In genomic region chr13:106935871-106936255, GRCm38 (mm10) we compare ENCODE assay signal across 9 mouse cellular contexts. TPM values are rescaled to one million over a fixed set of nuclear protein-coding genes. Genes with fewer than 3 reads are reported as not detected.
DNase-seq lines count a peak whose midpoint lies in the region; ATAC-seq and TF ChIP-seq lines count a peak whose summit lies in the region.
"Had no signal": no experiment of that assay in that cellular context is flagged by ENCODE, and none has a peak within 500 bp of the region (broad histone marks: within the 10 kb centered on the region; RNA-seq: fewer than 3 reads in every experiment).

No protein-coding gene starts in this region.

- peak overlapping the region; percentile 58 for H3K4me2 ChIP-seq in lung, embryonic 15.5 days
- peak overlapping the region; percentile 62 for H3K4me2 ChIP-seq in neural tube, embryonic 13.5 days

- no peaks in the 10 kb centered on the region for H3K27me3 ChIP-seq in lung, embryonic 15.5 days
- no peaks in the 10 kb centered on the region for H3K27me3 ChIP-seq in limb, embryonic 10.5 days (ENCODE audit: low read depth, poor library complexity, severe bottlenecking)
- H3K27me3 ChIP-seq in neural tube, embryonic 13.5 days: no peaks in the 10 kb centered on the region

- no peaks in the 10 kb centered on the region for H3K36me3 ChIP-seq in lung, embryonic 15.5 days
- 0 out of 2 replicates have a peak, but pooled peaks cover 5% of the 10 kb centered on the region for H3K36me3 ChIP-seq in limb, embryonic 10.5 days
- no peaks in the 10 kb centered on the region for H3K36me3 ChIP-seq in neural tube, embryonic 13.5 days

- no peak for TF ChIP-seq CTCF in embryonic fibroblast, embryonic 13.5 days (IDR thresholded peaks at IDR 0.05; ENCODE audit: borderline replicate concordance, insufficient read depth, low read length)

- peak overlapping the region; percentile 81 for H3K27ac ChIP-seq in lung, embryonic 15.5 days
- no peak overlapping the region for H3K27ac ChIP-seq in embryonic fibroblast, embryonic 13.5 days (ENCODE audit: insufficient read depth, low read length)
- H3K27ac ChIP-seq in limb, embryonic 10.5 days: peak overlapping the region; percentile 94
- H3K27ac ChIP-seq in neural tube, embryonic 13.5 days (replicated peaks): peak overlapping the region; percentile 84

- peak overlapping the region; percentile 94 for H3K9ac ChIP-seq in lung, embryonic 15.5 days
- H3K9ac ChIP-seq in neural tube, embryonic 13.5 days: peak overlapping the region; percentile 81

- no peaks in the 10 kb centered on the region for H3K9me3 ChIP-seq in lung, embryonic 15.5 days
- H3K9me3 ChIP-seq in limb, embryonic 10.5 days (replicated peaks): no peaks in the 10 kb centered on the region
- H3K9me3 ChIP-seq in neural tube, embryonic 13.5 days: no peaks in the 10 kb centered on the region

- DNase-seq in lung, postnatal 36 days: no peak
- DNase-seq in limb, embryonic 10.5 days (ENCODE audit: low spot score): no peak
- no peak for DNase-seq in ovary, postnatal 10 days (ENCODE audit: low spot score)
- DNase-seq in cerebellum, adult 8-10 months: no peak
- DNase-seq in left cerebral cortex, adult 18-20 months (ENCODE audit: low spot score in 2 of 2): no peak
- DNase-seq: lung, postnatal 10 days had no signal

- no peak for TF ChIP-seq POLR2A in embryonic fibroblast, embryonic 13.5 days (IDR thresholded peaks at IDR 0.05; ENCODE audit: low read depth, low read length)

- peak overlapping the region; percentile 96 for H3K4me3 ChIP-seq in lung, embryonic 15.5 days
- H3K4me3 ChIP-seq in embryonic fibroblast, embryonic 13.5 days (ENCODE audit: insufficient read depth, low read length): peak overlapping the region; percentile 93
- peak overlapping the region; percentile 99 for H3K4me3 ChIP-seq in limb, embryonic 10.5 days
- H3K4me3 ChIP-seq in neural tube, embryonic 13.5 days: peak overlapping the region; percentile 86

- H3K4me1 ChIP-seq in lung, embryonic 15.5 days: peaks cover 11% of the 10 kb centered on the region
- peaks cover 2% of the 10 kb centered on the region; the same call in 1 of the 2 replicates for H3K4me1 ChIP-seq in embryonic fibroblast, embryonic 13.5 days (ENCODE audit: control insufficient read depth, insufficient read depth, low read length)
- H3K4me1 ChIP-seq in limb, embryonic 10.5 days: 0 out of 2 replicates have a peak, but pooled peaks cover 5% of the 10 kb centered on the region
- H3K4me1 ChIP-seq in neural tube, embryonic 13.5 days (replicated peaks): peaks cover 18% of the 10 kb centered on the region

- ATAC-seq in lung, embryonic 15.5 days (ENCODE audit: borderline replicate concordance, extremely low read depth, low FRiP score, low TSS enrichment): no peak
- ATAC-seq in neural tube, embryonic 13.5 days (ENCODE audit: low read depth): 0 out of 2 replicates have a peak, but pooled peaks have one; percentile 3

- 6% methylated on average over 9 of the region's 9 CpGs for WGBS in lung, embryonic 15.5 days
- 7% methylated on average over 9 of the region's 9 CpGs for WGBS in limb, embryonic 10.5 days
- WGBS in neural tube, embryonic 13.5 days: 8% methylated on average over 9 of the region's 9 CpGs

RNA-seq across cellular contexts. Expression of gene Ipo11, which starts 0.9 kb away (rescaled TPM):
- 60.5 and 61.1 TPM in 2 replicates for polyA plus RNA-seq in lung, embryonic 15.5 days (2015; fragmentation: Nextera tagmentation; extraction: Ambion mirVana)
- polyA plus RNA-seq in embryonic fibroblast, embryonic 13.5 days (2011; ENCODE audit: insufficient read length, low read depth, missing spikeins): 31.5 and 38.1 TPM in 2 replicates
- polyA plus RNA-seq in limb, embryonic 10.5 days (2016; fragmentation: Nextera tagmentation; extraction: Ambion mirVana): 81.4 and 93.6 TPM in 2 replicates
- 32.8 and 36.3 TPM in 2 replicates for polyA plus RNA-seq in neural tube, embryonic 13.5 days (2015; fragmentation: Nextera tagmentation; extraction: Ambion mirVana)
- 10 to 100 TPM; 57.0 to 63.5 TPM for total RNA-seq in left cerebral cortex, adult 18-20 months (2021)

RNA-seq across cellular contexts. Expression of gene Dimt1, which starts 11.1 kb away (rescaled TPM):
- 44.1 and 44.2 TPM in 2 replicates for polyA plus RNA-seq in lung, embryonic 15.5 days (2015; fragmentation: Nextera tagmentation; extraction: Ambion mirVana)
- polyA plus RNA-seq in embryonic fibroblast, embryonic 13.5 days (2011; ENCODE audit: insufficient read length, low read depth, missing spikeins): 25.4 and 29.2 TPM in 2 replicates
- 52.2 and 53.9 TPM in 2 replicates for polyA plus RNA-seq in limb, embryonic 10.5 days (2016; fragmentation: Nextera tagmentation; extraction: Ambion mirVana)
- 33.5 and 38.6 TPM in 2 replicates for polyA plus RNA-seq in neural tube, embryonic 13.5 days (2015; fragmentation: Nextera tagmentation; extraction: Ambion mirVana)
- 10 to 100 TPM; 18.9 to 23.9 TPM for total RNA-seq in left cerebral cortex, adult 18-20 months (2021)
